Mouse (Mus musculus): ENCODE data around the gene Lif. TPM values are rescaled to one million over a fixed set of nuclear protein-coding genes. Genes with fewer than 3 reads are reported as not detected.

The Lif gene
- polyA plus RNA-seq, 1 experiment from 2014 or later = not detected

- Histone ChIP-seq H3K36me3 (ENCODE audit: control insufficient read depth, insufficient read depth, low read length) (no peaks in the 10 kb centered on the region), H3K4me2 (ENCODE audit: low read depth, low read length) (no peak overlapping the region), H3K9me3 (ENCODE audit: control insufficient read depth, low read length) (no peaks in the 10 kb centered on the region), H3K27ac (ENCODE audit: low read depth, low read length) (no peak overlapping the region), H3K4me1 (ENCODE audit: control insufficient read depth, insufficient read depth, low read length) (no peaks in the 10 kb centered on the region), H3K9ac (replicated peaks; ENCODE audit: low read depth, low read length) (no peak overlapping the region), H3K4me3 (ENCODE audit: low read depth, low read length) (no peak overlapping the region), H3K27me3 (ENCODE audit: control insufficient read depth, insufficient read depth, low read length) (no peaks in the 10 kb centered on the region)
- ATAC-seq (ENCODE audit: low read depth) = no peak
- WGBS = 43% methylated on average over 14 of the region's 14 CpGs
Observed at GRCm38 (mm10) chr11:4294495-4295351, 37.4 kb downstream of the Lif start.

- Histone ChIP-seq H3K36me3 (ENCODE audit: control insufficient read depth, insufficient read depth, low read length) (no peaks in the 10 kb centered on the region), H3K9ac (replicated peaks; ENCODE audit: low read depth, low read length) (no peak overlapping the region), H3K4me2 (ENCODE audit: low read depth, low read length) (no peak overlapping the region), H3K4me1 (ENCODE audit: control insufficient read depth, insufficient read depth, low read length) (no peaks in the 10 kb centered on the region), H3K9me3 (ENCODE audit: control insufficient read depth, low read length) (no peaks in the 10 kb centered on the region), H3K4me3 (ENCODE audit: low read depth, low read length) (no peak overlapping the region), H3K27ac (ENCODE audit: low read depth, low read length) (no peak overlapping the region), H3K27me3 (ENCODE audit: control insufficient read depth, insufficient read depth, low read length) (no peaks in the 10 kb centered on the region)
- WGBS = 45% methylated on average over 10 of the region's 10 CpGs
- no peak for ATAC-seq (ENCODE audit: low read depth)
Observed at GRCm38 (mm10) chr11:4296610-4297275, 39.4 kb downstream of the Lif start.

- WGBS = 81% methylated on average over 3 of the region's 3 CpGs
- H3K36me3 ChIP-seq (ENCODE audit: control insufficient read depth, insufficient read depth, low read length) = no peaks in the 10 kb centered on the region
- no peak overlapping the region for H3K4me3 ChIP-seq (ENCODE audit: low read depth, low read length)
- H3K4me2 ChIP-seq (ENCODE audit: low read depth, low read length) = no peak overlapping the region
- no peak for ATAC-seq (ENCODE audit: low read depth)
- no peaks in the 10 kb centered on the region for H3K9me3 ChIP-seq (ENCODE audit: control insufficient read depth, low read length)
- H3K27ac ChIP-seq (ENCODE audit: low read depth, low read length) = no peak overlapping the region
- H3K4me1 ChIP-seq (ENCODE audit: control insufficient read depth, insufficient read depth, low read length) = no peaks in the 10 kb centered on the region
- no peak overlapping the region for H3K9ac ChIP-seq (replicated peaks; ENCODE audit: low read depth, low read length)
- H3K27me3 ChIP-seq (ENCODE audit: control insufficient read depth, insufficient read depth, low read length) = no peaks in the 10 kb centered on the region
Observed at GRCm38 (mm10) chr11:4297753-4298152, 40.4 kb downstream of the Lif start.

GRCm38 (mm10) chr11:4298615-4299014 is 41.3 kb downstream of the Lif start:
- Histone ChIP-seq H3K27me3 (ENCODE audit: control insufficient read depth, insufficient read depth, low read length) (no peaks in the 10 kb centered on the region), H3K27ac (ENCODE audit: low read depth, low read length) (no peak overlapping the region)
- no peak for ATAC-seq (ENCODE audit: low read depth)

GRCm38 (mm10) chr11:4299191-4299590 is 41.8 kb downstream of the Lif start:
- Histone ChIP-seq H3K4me2 (ENCODE audit: low read depth, low read length) (no peak overlapping the region), H3K9me3 (ENCODE audit: control insufficient read depth, low read length) (no peaks in the 10 kb centered on the region), H3K27me3 (ENCODE audit: control insufficient read depth, insufficient read depth, low read length) (no peaks in the 10 kb centered on the region), H3K27ac (ENCODE audit: low read depth, low read length) (no peak overlapping the region), H3K36me3 (ENCODE audit: control insufficient read depth, insufficient read depth, low read length) (no peaks in the 10 kb centered on the region), H3K4me3 (ENCODE audit: low read depth, low read length) (no peak overlapping the region), H3K4me1 (ENCODE audit: control insufficient read depth, insufficient read depth, low read length) (no peaks in the 10 kb centered on the region), H3K9ac (replicated peaks; ENCODE audit: low read depth, low read length) (no peak overlapping the region)
- no peak for ATAC-seq (ENCODE audit: low read depth)
- WGBS = 61% methylated on average over 12 of the region's 12 CpGs

More at GRCm38 (mm10) chr11:4298615-4299014, 41.3 kb downstream of the Lif start:
- no peaks in the 10 kb centered on the region for H3K9me3 ChIP-seq (ENCODE audit: control insufficient read depth, low read length)
- H3K4me3 ChIP-seq (ENCODE audit: low read depth, low read length) = no peak overlapping the region
- H3K4me2 ChIP-seq (ENCODE audit: low read depth, low read length) = no peak overlapping the region
- no peaks in the 10 kb centered on the region for H3K4me1 ChIP-seq (ENCODE audit: control insufficient read depth, insufficient read depth, low read length)
- no peaks in the 10 kb centered on the region for H3K36me3 ChIP-seq (ENCODE audit: control insufficient read depth, insufficient read depth, low read length)
- 49% methylated on average over 7 of the region's 7 CpGs for WGBS
- H3K9ac ChIP-seq (replicated peaks; ENCODE audit: low read depth, low read length) = no peak overlapping the region

GRCm38 (mm10) chr11:4299735-4300474 is 42.5 kb downstream of the Lif start:
- no peak overlapping the region for H3K27ac ChIP-seq (ENCODE audit: low read depth, low read length)
- WGBS = 69% methylated on average over 14 of the region's 14 CpGs
- no peak for ATAC-seq (ENCODE audit: low read depth)
- no peaks in the 10 kb centered on the region for H3K4me1 ChIP-seq (ENCODE audit: control insufficient read depth, insufficient read depth, low read length)
- H3K4me2 ChIP-seq (ENCODE audit: low read depth, low read length) = no peak overlapping the region
- no peak overlapping the region for H3K9ac ChIP-seq (replicated peaks; ENCODE audit: low read depth, low read length)
- H3K4me3 ChIP-seq (ENCODE audit: low read depth, low read length) = no peak overlapping the region
- no peaks in the 10 kb centered on the region for H3K36me3 ChIP-seq (ENCODE audit: control insufficient read depth, insufficient read depth, low read length)
- H3K27me3 ChIP-seq (ENCODE audit: control insufficient read depth, insufficient read depth, low read length) = no peaks in the 10 kb centered on the region
- H3K9me3 ChIP-seq (ENCODE audit: control insufficient read depth, low read length) = no peaks in the 10 kb centered on the region

GRCm38 (mm10) chr11:4300683-4301082 is 43.3 kb downstream of the Lif start:
- Histone ChIP-seq H3K4me1 (ENCODE audit: control insufficient read depth, insufficient read depth, low read length) (no peaks in the 10 kb centered on the region), H3K4me3 (ENCODE audit: low read depth, low read length) (no peak overlapping the region), H3K9me3 (ENCODE audit: control insufficient read depth, low read length) (no peaks in the 10 kb centered on the region), H3K27ac (ENCODE audit: low read depth, low read length) (no peak overlapping the region), H3K27me3 (ENCODE audit: control insufficient read depth, insufficient read depth, low read length) (no peaks in the 10 kb centered on the region), H3K36me3 (ENCODE audit: control insufficient read depth, insufficient read depth, low read length) (no peaks in the 10 kb centered on the region), H3K9ac (replicated peaks; ENCODE audit: low read depth, low read length) (no peak overlapping the region), H3K4me2 (ENCODE audit: low read depth, low read length) (no peak overlapping the region)
- WGBS = 77% methylated on average over 3 of the region's 3 CpGs
- ATAC-seq (ENCODE audit: low read depth) = no peak

GRCm38 (mm10) chr11:4302363-4302913 is 45.1 kb downstream of the Lif start:
- no peaks in the 10 kb centered on the region for H3K27me3 ChIP-seq (ENCODE audit: control insufficient read depth, insufficient read depth, low read length)
- 52% methylated on average over 5 of the region's 5 CpGs for WGBS

More at GRCm38 (mm10) chr11:4302363-4302913, 45.1 kb downstream of the Lif start:
- Histone ChIP-seq H3K27ac (ENCODE audit: low read depth, low read length) (no peak overlapping the region), H3K36me3 (ENCODE audit: control insufficient read depth, insufficient read depth, low read length) (no peaks in the 10 kb centered on the region), H3K4me3 (ENCODE audit: low read depth, low read length) (no peak overlapping the region), H3K9me3 (ENCODE audit: control insufficient read depth, low read length) (no peaks in the 10 kb centered on the region), H3K4me1 (ENCODE audit: control insufficient read depth, insufficient read depth, low read length) (no peaks in the 10 kb centered on the region), H3K4me2 (ENCODE audit: low read depth, low read length) (no peak overlapping the region), H3K9ac (replicated peaks; ENCODE audit: low read depth, low read length) (no peak overlapping the region)
- ATAC-seq (ENCODE audit: low read depth) = no peak

All from neural tube, embryonic 14.5 days (tissue).